Mouse (Mus musculus): ENCODE data around the gene Ddb1.

DNA sequence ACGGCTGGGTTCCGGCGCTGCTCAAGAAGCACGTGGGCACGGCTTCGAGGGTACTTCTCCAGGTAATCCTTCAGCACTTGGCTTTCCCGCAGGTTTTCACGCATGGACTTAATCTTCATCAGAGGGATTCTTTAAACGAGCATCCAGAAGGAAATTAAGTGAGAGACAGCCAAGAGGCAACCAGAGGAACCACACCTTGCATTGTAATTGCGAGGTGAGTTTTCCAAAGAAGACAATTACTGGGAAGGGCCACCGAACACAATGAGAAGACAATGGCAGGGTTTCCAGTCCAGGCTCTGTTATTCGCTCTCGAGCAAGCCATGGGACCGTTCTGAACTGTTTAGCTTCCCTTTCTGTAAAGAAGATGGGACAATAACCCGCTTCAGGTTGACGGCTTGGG lies 71.5 kb downstream of the Ddb1 start:
- TF ChIP-seq POLR2A (IDR thresholded peaks at IDR 0.05; ENCODE audit: insufficient read depth, low read length) (no peak), EP300 (IDR thresholded peaks at IDR 0.05; ENCODE audit: insufficient read depth, low read depth, low read length) (peak; percentile 83; the same call in 1 of the 2 replicates), CTCF (IDR thresholded peaks at IDR 0.05; ENCODE audit: low read depth, low read length) (no peak)
